Mouse (Mus musculus) CH12.LX (cell line): ENCODE results near the gene Phb2. TPM values are rescaled to one million over a fixed set of nuclear protein-coding genes. Genes with fewer than 3 reads are reported as not detected.

Experiments used
- DNase-seq: peaks from one replicate; pipeline ENCODE4 v3.0.0-alpha.2; 2013; ENCODE audit errors: extremely low read depth
- H3K27ac ChIP-seq: 2 replicates; pipeline ENCODE4 v1.5.1; 2012; ENCODE audit warnings: low read depth, mild to moderate bottlenecking, control low read depth, moderate library complexity; ENCODE audit not compliant: insufficient read depth
- H3K27me3 ChIP-seq: replicated peaks from 2 replicates; pipeline ENCODE3; 2012; ENCODE audit warnings: inconsistent platforms
- H3K36me3 ChIP-seq, 2 experiments: replicated peaks in 1 of 2; 2 replicates each; pipeline versions ENCODE3 to v1.6.1; 2012; ENCODE audit warnings: inconsistent platforms in 1 of 2, low read length in 1 of 2, mild to moderate bottlenecking in 1 of 2, mixed read lengths in 1 of 2, moderate library complexity in 1 of 2; ENCODE audit not compliant: control insufficient read depth in 1 of 2, insufficient read depth in 1 of 2
- H3K4me1 ChIP-seq, 2 experiments: 2 replicates each; pipeline ENCODE4 v1.6.1; 2012; ENCODE audit warnings: inconsistent platforms in 1 of 2, moderate library complexity in 1 of 2; ENCODE audit not compliant: insufficient read depth in 2 of 2, control insufficient read depth in 1 of 2
- H3K4me2 ChIP-seq: 2 replicates; pipeline ENCODE4 v1.6.1; 2012; ENCODE audit warnings: low read depth, mild to moderate bottlenecking, control low read depth; ENCODE audit not compliant: poor library complexity, insufficient read depth, severe bottlenecking
- H3K4me3 ChIP-seq, 3 experiments: fragments of 150-350 bp in 1 of 3; sonication (generic) in 1 of 3; replicated peaks in 1 of 3; 2 replicates each; pipeline versions ENCODE3 to v1.5.1; 2011 to 2012; ENCODE audit warnings: low read depth in 2 of 3, low read length in 2 of 3, mild to moderate bottlenecking in 2 of 3, moderate library complexity in 2 of 3, control low read depth in 1 of 3, improper control_type of control experiment in 1 of 3, inconsistent platforms in 1 of 3, mixed read lengths in 1 of 3; ENCODE audit not compliant: poor library complexity in 1 of 3
- H3K79me2 ChIP-seq: replicated peaks from 2 replicates; pipeline ENCODE4 v1.6.1; 2012; ENCODE audit warnings: mild to moderate bottlenecking, moderate library complexity; ENCODE audit not compliant: control insufficient read depth, poor library complexity, insufficient read depth, severe bottlenecking; ENCODE audit errors: extremely low read depth
- H3K9ac ChIP-seq: 2 replicates; pipeline ENCODE4 v1.6.1; 2012; ENCODE audit warnings: low read depth, mild to moderate bottlenecking, control low read depth, moderate library complexity; ENCODE audit not compliant: insufficient read depth
- H3K9me3 ChIP-seq: replicated peaks from 2 replicates; pipeline ENCODE3; 2012; ENCODE audit warnings: low read length, inconsistent platforms, mixed read lengths
- BHLHE40 ChIP-seq: IDR thresholded peaks from 2 replicates; pipeline ENCODE4 v1.6.1; 2011; ENCODE audit warnings: mild to moderate bottlenecking, low read depth, low read length, improper control_type of control experiment
- CHD2 ChIP-seq: IDR thresholded peaks from 2 replicates; pipeline ENCODE4 v1.6.1; 2011; ENCODE audit warnings: low read length, improper control_type of control experiment
- CTCF ChIP-seq, 2 experiments: IDR thresholded peaks in 1 of 2; conservative IDR thresholded peaks in 1 of 2; 2 replicates each; pipeline ENCODE4 v1.5.1; 2011 to 2012; ENCODE audit warnings: low read depth in 2 of 2, low read length in 2 of 2, improper control_type of control experiment in 1 of 2, inconsistent platforms in 1 of 2, mild to moderate bottlenecking in 1 of 2, moderate library complexity in 1 of 2
- E2F4 ChIP-seq: IDR thresholded peaks from 2 replicates; pipeline ENCODE4 v1.6.1; 2011; ENCODE audit warnings: low read depth, low read length, improper control_type of control experiment; ENCODE audit not compliant: insufficient replicate concordance
- EP300 ChIP-seq: IDR thresholded peaks from 2 replicates; pipeline ENCODE4 v1.6.1; 2011; ENCODE audit warnings: low read length, improper control_type of control experiment
- JUN ChIP-seq: IDR thresholded peaks from 2 replicates; pipeline ENCODE4 v1.6.1; 2011; ENCODE audit warnings: low read depth, mild to moderate bottlenecking, low read length, improper control_type of control experiment, moderate library complexity; ENCODE audit not compliant: insufficient read depth
- JUND ChIP-seq: conservative IDR thresholded peaks from 2 replicates; pipeline ENCODE4 v1.6.1; 2011; ENCODE audit warnings: low read depth, low read length, improper control_type of control experiment
- KAT2A ChIP-seq: IDR thresholded peaks from 2 replicates; pipeline ENCODE4 v1.6.1; 2012; ENCODE audit warnings: low read length, improper control_type of control experiment, inconsistent platforms; ENCODE audit not compliant: insufficient replicate concordance
- MAX ChIP-seq: IDR thresholded peaks from 2 replicates; pipeline ENCODE4 v1.6.1; 2011; ENCODE audit warnings: low read length, improper control_type of control experiment
- MAZ ChIP-seq: IDR thresholded peaks from 2 replicates; pipeline ENCODE4 v1.6.1; 2012; ENCODE audit warnings: low read depth, mild to moderate bottlenecking, inconsistent platforms, low read length, improper control_type of control experiment, moderate library complexity
- MEF2A ChIP-seq: IDR thresholded peaks from 2 replicates; pipeline ENCODE4 v1.6.1; 2014; ENCODE audit warnings: low read depth, mild to moderate bottlenecking, inconsistent platforms, low read length, improper control_type of control experiment, borderline replicate concordance
- MXI1 ChIP-seq: IDR thresholded peaks from 2 replicates; pipeline ENCODE4 v1.6.1; 2011; ENCODE audit warnings: mild to moderate bottlenecking, low read depth, low read length, improper control_type of control experiment
- NELFE ChIP-seq: IDR thresholded peaks from 2 replicates; pipeline ENCODE4 v1.6.1; 2011; ENCODE audit warnings: low read depth, low read length, improper control_type of control experiment
- POLR2A ChIP-seq: IDR thresholded peaks from 2 replicates; pipeline ENCODE4 v1.6.1; 2011; ENCODE audit warnings: low read depth, mild to moderate bottlenecking, improper control_type of control experiment, low read length
- POLR2AphosphoS2 ChIP-seq: IDR thresholded peaks from 2 replicates; pipeline ENCODE4 v1.6.1; 2011; ENCODE audit warnings: low read depth, low read length, improper control_type of control experiment
- RCOR1 ChIP-seq: conservative IDR thresholded peaks from 2 replicates; pipeline ENCODE4 v1.6.1; 2012; ENCODE audit warnings: low read depth, mild to moderate bottlenecking, inconsistent platforms, low read length, improper control_type of control experiment
- ZNF384 ChIP-seq: IDR thresholded peaks from 2 replicates; pipeline ENCODE4 v1.6.1; 2012; ENCODE audit warnings: low read depth, low read length, improper control_type of control experiment, inconsistent platforms
- dilution Hi-C: fragments of 300-500 bp; cut with MboI; formaldehyde crosslinking; loops from 2 replicates; pipeline ENCODE4 v1.14.3; 2020; ENCODE audit warnings: low sequenced_read_pairs; ENCODE audit not compliant: extremely low pct_unique_long_range_greater_than_20kb, extremely low pct_ligation_motif_present
- in situ Hi-C: fragments of 300-500 bp; cut with MboI; formaldehyde crosslinking; loops from 3 replicates; pipeline ENCODE4 v1.14.3; 2019; ENCODE audit warnings: low sequenced_read_pairs, low pct_ligation_motif_present, low pct_unique_long_range_greater_than_20kb, mixed read lengths
- polyA plus RNA-seq: library from polyadenylated mRNA; unstranded; fragments of >175 nt; gene quantifications from 2 replicates; pipeline ENCODE4 v1.2.1, GENCODE M21; 2012; ENCODE audit warnings: low read depth; ENCODE audit not compliant: insufficient read length
- total RNA-seq, 2 experiments: library from RNA; depleted of rRNA; stranded (reverse); fragments of 300-350 nt in 1 of 2; fragments of >200 nt in 1 of 2; gene quantifications; 2 replicates each; pipeline ENCODE4 v1.2.3; 2012 to 2014

Gene Phb2
- total and polyA plus RNA-seq, 3 experiments = 380 to 694 (median 440) TPM

GRCm38 (mm10) chr6:124662477-124663423, 49.4 kb upstream of the Phb2 start, which contains the start of gene Lpcat3 (continued):
- TF ChIP-seq POLR2A (peak; percentile 81), MEF2A (no peak), BHLHE40 (peak; percentile 62), KAT2A (no peak), E2F4 (no peak)

- dilution Hi-C loops = no loop called here
- Histone ChIP-seq H3K4me3 (peak overlapping the region; percentile 66 to 92 (median 74)), H3K27ac (peak overlapping the region; percentile 23; the same call in 1 of the 2 replicates), H3K4me2 (peak overlapping the region; percentile 87)
- DNase-seq = no peak
- TF ChIP-seq MXI1 (peak; percentile 48; the same call in 1 of the 2 replicates), JUND (no peak), MAX (0 out of 2 replicates have a peak, but pooled peaks have one; percentile 24)
- TF ChIP-seq, all 38 proteins: peak for 2
- peaks cover 9 to 33% of the 10 kb centered on the region in 2 experiments for H3K36me3 ChIP-seq
- H3K27me3 ChIP-seq = no peaks in the 10 kb centered on the region
- H3K9me3 ChIP-seq = no peaks in the 10 kb centered on the region
- peaks cover 9% of the 10 kb centered on the region; the same call in 1 of the 2 replicates for H3K79me2 ChIP-seq
- peaks cover 7 to 43% of the 10 kb centered on the region in 2 experiments for H3K4me1 ChIP-seq
- H3K9ac ChIP-seq = peak overlapping the region; percentile 52
- in situ Hi-C loops = no loop called here
These were observed 48.7 kb upstream of the Phb2 start for GRCm38 (mm10) chr6:124663424-124663795.

- Histone ChIP-seq H3K4me2 (peak overlapping the region; percentile 87), H3K27me3 (no peaks in the 10 kb centered on the region)
- no peak for TF ChIP-seq ZNF384
- no peak for TF ChIP-seq MAX
- TF ChIP-seq MAZ = no peak
- no peak for TF ChIP-seq EP300
- no peak for TF ChIP-seq CHD2
- no peak for TF ChIP-seq CTCF (conservative IDR thresholded peaks at IDR 0.05 in 1 of 2, IDR thresholded peaks at IDR 0.05 in 1 of 2; ENCODE audit: low read depth in 2 of 2, low read length in 2 of 2)
- TF ChIP-seq RCOR1 = no peak
- TF ChIP-seq NELFE = no peak
- no peak for TF ChIP-seq JUN
- no peak for TF ChIP-seq POLR2AphosphoS2
- TF ChIP-seq, all 38 proteins: peak for 0
- Histone ChIP-seq H3K79me2 (peaks cover 13% of the 10 kb centered on the region; the same call in 1 of the 2 replicates), H3K4me1 (peaks cover 7 to 46% of the 10 kb centered on the region in 2 experiments), H3K27ac (no peak overlapping the region), H3K4me3 (peak overlapping the region in 2 of 3 experiments; percentile 66 to 92), H3K36me3 (peaks cover 9 to 39% of the 10 kb centered on the region in 2 experiments), H3K9me3 (no peaks in the 10 kb centered on the region), H3K9ac (peak overlapping the region; percentile 52; the same call in 1 of the 2 replicates)
- DNase-seq = no peak
- in situ Hi-C loops (no loop called here), dilution Hi-C loops (no loop called here)
These were observed 47.9 kb upstream of the Phb2 start for GRCm38 (mm10) chr6:124664256-124664655.
